Mouse (Mus musculus) intestine, postnatal 0 days (tissue): ENCODE measurements around the gene Ppp1r12b. TPM values are rescaled to one million over a fixed set of nuclear protein-coding genes. Genes with fewer than 3 reads are reported as not detected.
A peak's percentile ranks its signal among the peaks of the same experiment; 100 is the strongest.

Experiments
- ATAC-seq: fragments of 200-750 bp; cut with Nextera tagmentation; 2 replicates; pipeline ENCODE4 v1.8.0; 2017; ENCODE audit warnings: mild to moderate bottlenecking, moderate TSS enrichment, moderate library complexity
- H3K27ac ChIP-seq: fragments of 300-500 bp; sonication (generic); 2 replicates; pipeline ENCODE4 v1.5.1; 2014; ENCODE audit warnings: mild to moderate bottlenecking, low read depth, low read length, moderate library complexity
- H3K27me3 ChIP-seq: fragments of 300-500 bp; sonication (generic); replicated peaks from 2 replicates; pipeline ENCODE4 v1.6.1; 2014; ENCODE audit warnings: low read length, mixed read lengths; ENCODE audit not compliant: control insufficient read depth, insufficient read depth
- H3K36me3 ChIP-seq: fragments of 300-500 bp; sonication (generic); 2 replicates; pipeline ENCODE4 v1.6.1; 2014; ENCODE audit warnings: mild to moderate bottlenecking, moderate library complexity; ENCODE audit not compliant: control insufficient read depth, insufficient read depth
- H3K4me1 ChIP-seq: fragments of 300-500 bp; sonication (generic); replicated peaks from 2 replicates; pipeline ENCODE4 v1.6.1; 2014; ENCODE audit warnings: antibody characterized with exemption, low read length, mixed read lengths; ENCODE audit not compliant: control insufficient read depth, insufficient read depth
- H3K4me2 ChIP-seq: fragments of 300-500 bp; sonication (generic); replicated peaks from 2 replicates; pipeline ENCODE4 v1.6.1; 2014; ENCODE audit warnings: low read depth, mild to moderate bottlenecking, moderate library complexity
- H3K4me3 ChIP-seq: fragments of 300-500 bp; sonication (generic); 2 replicates; pipeline ENCODE4 v1.5.1; 2014; ENCODE audit warnings: low read depth, low read length
- H3K9ac ChIP-seq: fragments of 300-500 bp; sonication (generic); 2 replicates; pipeline ENCODE4 v1.6.1; 2014; ENCODE audit warnings: mild to moderate bottlenecking, low read depth, low read length
- H3K9me3 ChIP-seq: fragments of 300-500 bp; sonication (generic); 2 replicates; pipeline ENCODE4 v1.6.1; 2016; ENCODE audit warnings: mixed run types; ENCODE audit not compliant: control insufficient read depth
- CTCF ChIP-seq: sonication (generic); IDR thresholded peaks from 2 replicates; pipeline ENCODE4 v1.5.1; 2016; ENCODE audit warnings: low read depth, mild to moderate bottlenecking, control low read depth, antibody characterized with exemption, moderate library complexity
- WGBS: fragments of 180-500 bp; shearing (Covaris S2); extraction: QIAGEN DNeasy Blood & Tissue Kit; methylation state at CpG from one replicate; pipeline ENCODE4 v1.1.7; 2014; 5-methylcytosine and 5-hydroxymethylcytosine counted together
- polyA plus RNA-seq: library from polyadenylated mRNA; unstranded; fragments of >200 nt; fragmentation: Nextera tagmentation; extraction: Ambion mirVana; gene quantifications from 2 replicates; pipeline ENCODE4 v1.2.1, GENCODE M21; 2015

The Ppp1r12b gene
- polyA plus RNA-seq, 1 experiment from 2014 or later: 11.5 TPM

- H3K27me3 ChIP-seq: no peaks in the 10 kb centered on the region
- H3K9me3 ChIP-seq: no peaks in the 10 kb centered on the region
- WGBS: 71% methylated on average over 1 of the region's 1 CpGs
- H3K36me3 ChIP-seq: peaks cover 16% of the 10 kb centered on the region
- no peak overlapping the region for H3K4me3 ChIP-seq
- no peak overlapping the region for H3K4me2 ChIP-seq
- no peaks in the 10 kb centered on the region for H3K4me1 ChIP-seq
- no peak for ATAC-seq
- H3K9ac ChIP-seq: no peak overlapping the region
- H3K27ac ChIP-seq: no peak overlapping the region
- TF ChIP-seq CTCF: peak; percentile 56
Observed at GRCm38 (mm10) chr1:134972920-134973319, 17.2 kb upstream of the Ppp1r12b start.

DNA sequence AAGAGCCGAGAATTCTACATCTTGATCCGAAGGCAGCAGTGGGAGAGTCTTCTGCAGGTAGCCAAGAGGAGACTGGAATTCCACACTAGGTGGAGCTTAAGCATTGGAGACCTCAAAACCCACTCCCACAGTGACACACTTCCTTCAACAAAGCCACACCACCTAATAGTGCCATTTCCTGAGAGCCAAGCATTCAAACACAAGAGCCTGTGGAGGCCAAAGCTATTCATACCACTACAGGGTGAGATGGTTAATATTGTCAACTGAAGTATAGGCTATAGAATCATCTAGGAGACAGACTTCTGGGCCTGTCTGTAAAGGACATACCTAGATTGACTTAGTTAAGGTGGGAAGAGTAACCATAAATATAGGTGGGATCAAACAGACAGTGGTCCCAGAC, 9.7 kb upstream of the Ppp1r12b start:
- Histone ChIP-seq H3K9ac (no peak overlapping the region), H3K4me1 (no peaks in the 10 kb centered on the region), H3K4me2 (no peak overlapping the region), H3K9me3 (no peaks in the 10 kb centered on the region), H3K27ac (no peak overlapping the region), H3K27me3 (no peaks in the 10 kb centered on the region), H3K36me3 (0 out of 2 replicates have a peak, but pooled peaks cover 12% of the 10 kb centered on the region), H3K4me3 (no peak overlapping the region)
- ATAC-seq: no peak
- WGBS: 95% methylated on average over 2 of the region's 2 CpGs
- TF ChIP-seq CTCF: no peak

- WGBS: 2% methylated on average over 11 of the region's 11 CpGs
Observed at GRCm38 (mm10) chr1:134962821-134963220, 7.1 kb upstream of the Ppp1r12b start.

DNA sequence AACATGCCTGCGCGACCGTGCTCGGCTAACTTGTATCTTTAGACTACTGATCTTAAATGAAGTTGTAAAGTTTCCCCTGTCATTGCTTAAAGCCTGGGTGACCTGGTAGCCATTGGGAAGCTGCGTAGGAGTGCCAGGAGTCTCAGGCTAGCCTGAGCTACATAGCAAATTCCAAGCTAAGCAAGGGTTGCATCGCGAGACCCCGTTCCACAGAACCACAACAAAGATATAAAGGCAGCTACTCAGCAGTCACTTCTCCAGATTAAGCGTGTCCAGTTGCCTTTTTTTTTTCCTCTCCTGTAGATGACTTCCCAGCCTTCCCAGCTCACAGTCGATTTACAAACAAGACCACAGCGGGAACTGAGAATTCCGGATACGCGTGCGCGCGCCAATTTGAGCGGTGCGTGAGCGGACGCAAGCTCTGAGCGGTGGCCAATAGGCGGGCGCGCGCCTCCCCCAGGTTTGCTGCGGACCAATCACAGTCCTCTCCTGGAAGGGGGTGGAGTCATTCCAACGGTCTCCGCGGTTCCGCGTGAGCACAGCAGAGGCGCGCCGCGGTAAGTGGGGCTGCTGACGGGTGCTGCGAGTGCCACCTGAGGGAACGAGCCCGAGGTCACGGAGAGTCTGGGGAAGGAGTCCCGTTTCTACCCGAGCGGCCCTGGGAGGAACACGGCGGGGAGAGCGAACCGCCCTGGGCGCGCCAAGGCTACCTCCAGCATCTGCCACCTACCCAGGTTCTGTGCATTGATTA, 6.5 kb upstream of the Ppp1r12b start, which contains the start of gene Ube2t:
Gene Ube2t (plus strand): TSS at position 513 of the 751 bp plus-strand sequence.
- Histone ChIP-seq H3K27me3 (no peaks in the 10 kb centered on the region), H3K4me3 (peak within 1 kb of the TSS; percentile 81), H3K36me3 (no peaks in the 10 kb centered on the region), H3K4me1 (no peaks in the 10 kb centered on the region), H3K4me2 (peak within 1 kb of the TSS; percentile 75), H3K27ac (no peak within 1 kb of the TSS), H3K9me3 (no peaks in the 10 kb centered on the region), H3K9ac (peak within 1 kb of the TSS; percentile 57)
- no peak for TF ChIP-seq CTCF
- WGBS: 2% methylated on average over 50 of the region's 50 CpGs
- ATAC-seq: peak; percentile 99

More at GRCm38 (mm10) chr1:134962821-134963220, 7.1 kb upstream of the Ppp1r12b start:
- no peaks in the 10 kb centered on the region for H3K27me3 ChIP-seq
- peak overlapping the region; percentile 57 for H3K9ac ChIP-seq
- H3K27ac ChIP-seq: no peak overlapping the region
- no peaks in the 10 kb centered on the region for H3K9me3 ChIP-seq
- peak overlapping the region; percentile 81 for H3K4me3 ChIP-seq
- H3K4me1 ChIP-seq: no peaks in the 10 kb centered on the region
- peak; percentile 62 for TF ChIP-seq CTCF
- H3K4me2 ChIP-seq: peak overlapping the region; percentile 75
- H3K36me3 ChIP-seq: no peaks in the 10 kb centered on the region
- peak; percentile 59 for ATAC-seq

DNA sequence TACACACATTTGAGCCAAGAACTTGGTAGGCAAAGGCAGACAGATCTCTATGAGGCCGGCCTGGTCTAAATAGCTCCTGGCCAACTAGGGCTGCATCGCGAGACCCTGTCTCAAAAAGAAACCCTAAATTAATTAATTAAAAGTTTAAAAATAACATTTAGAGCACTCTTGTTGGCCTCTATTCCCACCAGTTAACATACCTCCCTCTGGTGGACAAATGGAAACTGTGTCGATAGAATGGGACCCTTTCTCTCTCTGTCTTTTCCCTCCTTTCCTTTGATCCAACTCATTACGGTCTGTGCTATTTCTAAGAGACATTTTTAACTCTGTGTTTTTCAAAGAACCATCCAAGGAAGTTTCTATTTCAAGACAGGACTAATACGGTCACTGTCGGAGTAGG, 4.9 kb upstream of the Ppp1r12b start:
- H3K4me3 ChIP-seq: no peak overlapping the region
- peak; percentile 64 for TF ChIP-seq CTCF
- no peak for ATAC-seq
- H3K27me3 ChIP-seq: no peaks in the 10 kb centered on the region
- no peaks in the 10 kb centered on the region for H3K4me1 ChIP-seq
- H3K27ac ChIP-seq: no peak overlapping the region
- H3K4me2 ChIP-seq: no peak overlapping the region
- H3K9ac ChIP-seq: no peak overlapping the region
- no peaks in the 10 kb centered on the region for H3K36me3 ChIP-seq
- 65% methylated on average over 7 of the region's 7 CpGs for WGBS
- H3K9me3 ChIP-seq: no peaks in the 10 kb centered on the region

DNA sequence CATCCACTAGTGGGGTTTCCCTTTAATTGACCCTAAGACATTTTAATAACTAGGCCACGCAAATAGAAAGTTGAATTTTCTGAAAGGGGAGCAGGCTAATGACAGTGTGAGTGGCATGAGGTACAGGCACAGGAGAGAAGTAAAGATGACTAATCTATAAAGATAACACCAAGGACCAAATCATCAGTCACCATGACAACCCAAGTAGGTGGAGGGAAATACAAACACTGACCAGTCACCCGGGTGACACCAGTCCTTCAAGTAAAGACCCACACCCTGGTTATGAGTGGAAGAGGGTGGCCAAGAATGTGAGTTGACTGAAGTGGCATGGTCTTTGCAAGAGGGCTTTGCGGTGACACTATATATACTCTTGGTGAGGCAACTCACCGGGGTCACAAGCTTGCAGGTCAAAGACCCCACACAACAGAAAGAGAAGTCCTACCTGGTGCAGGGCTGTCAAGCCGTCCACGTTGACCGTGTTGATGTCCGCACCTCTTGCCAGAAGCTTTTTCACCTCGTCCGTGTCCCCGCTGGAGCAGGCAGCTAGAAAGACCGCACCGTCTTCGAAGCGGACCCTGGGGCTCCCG, 599 bp downstream of the Ppp1r12b start:
- Histone ChIP-seq H3K4me3 (peak overlapping the region; percentile 93), H3K4me1 (peaks cover 7% of the 10 kb centered on the region; the same call in 1 of the 2 replicates), H3K27me3 (no peaks in the 10 kb centered on the region), H3K27ac (0 out of 2 replicates have a peak overlapping the region, but pooled peaks have one; percentile 64), H3K9ac (peak overlapping the region; percentile 72), H3K36me3 (no peaks in the 10 kb centered on the region), H3K9me3 (no peaks in the 10 kb centered on the region), H3K4me2 (peak overlapping the region; percentile 80)
- no peak for TF ChIP-seq CTCF
- ATAC-seq: peak; percentile 23; the same call in 1 of the 2 replicates
- WGBS: 2% methylated on average over 16 of the region's 16 CpGs
